Mouse (Mus musculus): ENCODE measurements around the gene Mpzl2.

The Mpzl2 gene

GRCm38 (mm10) chr9:45034526-45034925 is 5.1 kb upstream of the Mpzl2 start:
- no peak for DNase-seq (ENCODE audit: low read depth)

- DNase-seq (ENCODE audit: low read depth): peak; percentile 45
These were observed 1.8 kb upstream of the Mpzl2 start for GRCm38 (mm10) chr9:45037803-45038202.

GRCm38 (mm10) chr9:45040066-45040845 is 657 bp downstream of the Mpzl2 start:
- DNase-seq (ENCODE audit: low read depth): no peak

- DNase-seq (ENCODE audit: low read depth): peak; percentile 94
These were observed 1.7 kb downstream of the Mpzl2 start for GRCm38 (mm10) chr9:45041131-45041838.

- DNase-seq (ENCODE audit: low read depth): no peak
These were observed 2.6 kb downstream of the Mpzl2 start for GRCm38 (mm10) chr9:45042056-45042720.

GRCm38 (mm10) chr9:45042947-45043346 is 3.3 kb downstream of the Mpzl2 start:
- no peak for DNase-seq (ENCODE audit: low read depth)

- DNase-seq (ENCODE audit: low read depth): no peak
These were observed 7.4 kb downstream of the Mpzl2 start for GRCm38 (mm10) chr9:45046973-45047372.

- peak; percentile 54 for DNase-seq (ENCODE audit: low read depth)
These were observed 8.9 kb downstream of the Mpzl2 start for GRCm38 (mm10) chr9:45048511-45048910.

- DNase-seq (ENCODE audit: low read depth): peak; percentile 22
These were observed 10.1 kb downstream of the Mpzl2 start for GRCm38 (mm10) chr9:45049731-45050130.

- DNase-seq (ENCODE audit: low read depth): no peak
These were observed 10.7 kb downstream of the Mpzl2 start for GRCm38 (mm10) chr9:45050301-45050700.

- DNase-seq (ENCODE audit: low read depth): no peak
These were observed 15.6 kb downstream of the Mpzl2 start, which contains the start of gene Mpzl3 for GRCm38 (mm10) chr9:45055082-45055713. TSS of gene Mpzl3 (plus strand) at chr9:45055186.

- DNase-seq (ENCODE audit: low read depth): no peak
These were observed 18.8 kb downstream of the Mpzl2 start for GRCm38 (mm10) chr9:45058304-45058940.

GRCm38 (mm10) chr9:45060151-45060550 is 20.6 kb downstream of the Mpzl2 start:
- no peak for DNase-seq (ENCODE audit: low read depth)

GRCm38 (mm10) chr9:45062677-45063076 is 23.1 kb downstream of the Mpzl2 start:
- DNase-seq (ENCODE audit: low read depth): no peak

- no peak for DNase-seq (ENCODE audit: low read depth)
These were observed 24.8 kb downstream of the Mpzl2 start for GRCm38 (mm10) chr9:45064421-45064820.

GRCm38 (mm10) chr9:45066735-45067134 is 27.1 kb downstream of the Mpzl2 start:
- DNase-seq (ENCODE audit: low read depth): peak; percentile 8

GRCm38 (mm10) chr9:45071800-45072199 is 32.2 kb downstream of the Mpzl2 start:
- no peak for DNase-seq (ENCODE audit: low read depth)

GRCm38 (mm10) chr9:45077859-45078258 is 38.3 kb downstream of the Mpzl2 start:
- DNase-seq (ENCODE audit: low read depth): no peak

GRCm38 (mm10) chr9:45079011-45079410 is 39.4 kb downstream of the Mpzl2 start, which contains the start of gene Jaml:
TSS of gene Jaml (plus strand) at chr9:45079183.
- no peak for DNase-seq (ENCODE audit: low read depth)

GRCm38 (mm10) chr9:45083132-45083531 is 43.5 kb downstream of the Mpzl2 start:
- DNase-seq (ENCODE audit: low read depth): no peak

- no peak for DNase-seq (ENCODE audit: low read depth)
These were observed 45.0 kb downstream of the Mpzl2 start for GRCm38 (mm10) chr9:45084556-45084955.
